Mouse (Mus musculus): ENCODE measurements around the gene L3mbtl1.

DNA sequence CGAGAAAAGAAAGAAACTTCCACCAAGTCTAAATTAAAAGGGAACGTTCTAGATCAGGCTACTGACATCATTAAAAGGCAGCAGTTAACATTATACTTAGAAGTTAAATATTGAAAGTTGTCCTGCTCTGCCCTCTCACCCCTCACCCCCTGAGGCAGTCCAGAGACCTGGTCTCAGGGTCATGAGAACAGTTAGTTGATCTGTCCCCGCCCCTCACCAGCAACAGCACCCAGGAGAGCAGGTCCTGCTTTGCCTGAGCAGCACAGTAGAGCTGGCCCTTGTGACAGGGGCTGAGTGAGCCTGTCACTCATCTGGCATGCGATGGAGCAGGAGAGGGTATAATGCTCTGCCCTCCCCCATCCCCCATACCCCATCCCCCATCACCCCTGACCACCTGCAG is 37.4 kb upstream of the L3mbtl1 start:
- no peak for TF ChIP-seq CTCF (IDR thresholded peaks at IDR 0.05; ENCODE audit: low read depth)
- no peak for TF ChIP-seq EP300 (IDR thresholded peaks at IDR 0.05; ENCODE audit: low read depth)

Data from heart, postnatal 0 days (tissue).